ENCODE assay signal across 23 mouse cellular contexts in the genomic region with DNA sequence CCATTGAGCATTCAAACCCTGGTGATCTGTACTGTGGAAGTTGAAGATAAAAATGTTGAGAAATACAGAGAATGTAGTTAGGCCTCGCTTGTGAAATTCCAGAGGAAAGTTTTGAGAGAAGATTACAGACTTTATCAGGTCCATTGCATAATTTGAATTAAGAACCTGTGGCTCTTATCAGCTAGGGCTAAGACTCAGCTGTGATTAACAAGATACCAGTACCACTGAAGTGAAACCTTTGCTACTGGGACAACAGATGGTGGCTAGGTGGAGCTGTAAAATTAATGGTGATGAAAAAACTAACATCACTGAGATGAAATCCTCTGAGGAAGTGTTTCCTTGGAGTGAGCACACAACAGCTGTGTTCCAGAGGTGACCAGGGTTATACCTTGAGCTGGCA. TPM values are rescaled to one million over a fixed set of nuclear protein-coding genes. Genes with fewer than 3 reads are reported as not detected.
A peak's percentile ranks its signal among the peaks of the same experiment; 100 is the strongest.
DNase-seq lines count a peak whose midpoint lies in the region; ATAC-seq and TF ChIP-seq lines count a peak whose summit lies in the region.
"Had no signal": no experiment of that assay in that cellular context is flagged by ENCODE, and none has a peak within 500 bp of the region (broad histone marks: within the 10 kb centered on the region; RNA-seq: fewer than 3 reads in every experiment).

No protein-coding gene starts in this region.

- TF ChIP-seq CTCF in MEL (IDR thresholded peaks at IDR 0.05 in 2 of 3, conservative IDR thresholded peaks at IDR 0.05 in 1 of 3; ENCODE audit: control insufficient read depth in 1 of 3, insufficient read depth in 1 of 3, low read depth in 2 of 3, low read length in 3 of 3, poor library complexity in 1 of 3, severe bottlenecking in 1 of 3), result no peak

- H3K79me2 ChIP-seq in MEL (ENCODE audit: control insufficient read depth, insufficient read depth, low read length, poor library complexity), result no peaks in the 10 kb centered on the region

- peak; percentile 53; the same call in 1 of the 2 replicates for ATAC-seq in intestine, embryonic 15.5 days
- peak; percentile 45 for ATAC-seq in megakaryocyte, adult 5-6 weeks (ENCODE audit: poor library complexity, severe bottlenecking)
- no peak for ATAC-seq in neural tube, embryonic 15.5 days (ENCODE audit: low FRiP score)
- ATAC-seq in cerebellum, adult (ENCODE audit: insufficient number of reproducible peaks, low FRiP score, low TSS enrichment), result no peak
- ATAC-seq: forebrain, embryonic 15.5 days; hindbrain, postnatal 0 days; inflammation-experienced regulatory T-cells, adult 6 months had no signal

- no peak overlapping the region for H3K4me2 ChIP-seq in intestine, embryonic 15.5 days (replicated peaks)
- H3K4me2 ChIP-seq in neural tube, embryonic 15.5 days, result no peak overlapping the region
- H3K4me2 ChIP-seq: forebrain, embryonic 12.5 days; forebrain, embryonic 15.5 days; heart, embryonic 13.5 days; hindbrain, embryonic 14.5 days had no signal

- H3K9me3 ChIP-seq in MEL (replicated peaks; ENCODE audit: insufficient read depth, low read length), result no peaks in the 10 kb centered on the region
- H3K9me3 ChIP-seq in intestine, embryonic 15.5 days, result no peaks in the 10 kb centered on the region
- no peaks in the 10 kb centered on the region for H3K9me3 ChIP-seq in neural tube, embryonic 15.5 days (replicated peaks)
- H3K9me3 ChIP-seq: forebrain, embryonic 12.5 days; forebrain, embryonic 15.5 days; heart, embryonic 10.5 days; heart, embryonic 13.5 days had no signal

- no peak for DNase-seq in MEL (ENCODE audit: low read depth, low spot score)
- DNase-seq in thymus, postnatal 36 days, result no peak
- DNase-seq: adrenal gland, adult 2 months; adrenal gland, postnatal 25 days; cerebellum, adult 18-20 months; cerebellum, adult 9-10 months; cerebellum, postnatal 14 days; gastrocnemius, postnatal 25 days; heart, adult 2 months; heart, postnatal 14 days; heart, postnatal 4 days had no signal

- no peak overlapping the region for H3K27ac ChIP-seq in MEL (ENCODE audit: control insufficient read depth, low read depth, low read length)
- H3K27ac ChIP-seq in intestine, embryonic 15.5 days, result no peak overlapping the region
- no peak overlapping the region for H3K27ac ChIP-seq in neural tube, embryonic 15.5 days (replicated peaks)
- H3K27ac ChIP-seq: forebrain, embryonic 12.5 days; forebrain, embryonic 15.5 days; heart, adult 2 months; heart, embryonic 10.5 days; heart, embryonic 13.5 days; hindbrain, embryonic 14.5 days; hindbrain, postnatal 0 days had no signal

- no peaks in the 10 kb centered on the region for H3K27me3 ChIP-seq in MEL (ENCODE audit: control insufficient read depth in 1 of 2, insufficient read depth in 2 of 2, low read length in 2 of 2)
- no peaks in the 10 kb centered on the region for H3K27me3 ChIP-seq in intestine, embryonic 15.5 days (replicated peaks)
- H3K27me3 ChIP-seq in neural tube, embryonic 15.5 days (replicated peaks), result no peaks in the 10 kb centered on the region
- H3K27me3 ChIP-seq: forebrain, embryonic 12.5 days; forebrain, embryonic 15.5 days; heart, embryonic 13.5 days had no signal

- H3K4me3 ChIP-seq in MEL (ENCODE audit: control insufficient read depth in 1 of 2, insufficient read depth in 1 of 2, low read depth in 2 of 2, low read length in 2 of 2), result no peak overlapping the region
- no peak overlapping the region for H3K4me3 ChIP-seq in intestine, embryonic 15.5 days (replicated peaks)
- no peak overlapping the region for H3K4me3 ChIP-seq in neural tube, embryonic 15.5 days (replicated peaks)
- H3K4me3 ChIP-seq: forebrain, embryonic 12.5 days; forebrain, embryonic 15.5 days; heart, adult 2 months; heart, embryonic 10.5 days; heart, embryonic 13.5 days had no signal

- 76% methylated on average over 1 of the region's 1 CpGs for WGBS in intestine, embryonic 15.5 days
- WGBS in neural tube, embryonic 15.5 days, result 91% methylated on average over 1 of the region's 1 CpGs

- no peak overlapping the region for H3K9ac ChIP-seq in MEL (ENCODE audit: control insufficient read depth, low read depth, low read length, poor library complexity, severe bottlenecking)
- H3K9ac ChIP-seq in intestine, embryonic 15.5 days, result no peak overlapping the region
- no peak overlapping the region for H3K9ac ChIP-seq in neural tube, embryonic 15.5 days (replicated peaks)
- H3K9ac ChIP-seq: forebrain, embryonic 12.5 days; forebrain, embryonic 15.5 days; heart, embryonic 13.5 days; hindbrain, embryonic 14.5 days had no signal

- peaks cover 3 to 32% of the 10 kb centered on the region in 2 experiments; a peak in 3 of 4 replicates for H3K36me3 ChIP-seq in MEL (ENCODE audit: control insufficient read depth in 1 of 2, insufficient read depth in 2 of 2, low read length in 2 of 2)
- H3K36me3 ChIP-seq in intestine, embryonic 15.5 days, result peaks cover 3% of the 10 kb centered on the region
- H3K36me3 ChIP-seq in neural tube, embryonic 15.5 days, result peaks cover 57% of the 10 kb centered on the region

- TF ChIP-seq POLR2A in MEL (IDR thresholded peaks at IDR 0.05; ENCODE audit: control insufficient read depth in 1 of 2, insufficient read depth in 1 of 2, low read depth in 1 of 2, low read length in 2 of 2, poor library complexity in 1 of 2), result no peak

- H3K4me1 ChIP-seq in MEL (ENCODE audit: control insufficient read depth in 1 of 2, insufficient read depth in 2 of 2, low read length in 2 of 2), result no peaks in the 10 kb centered on the region
- H3K4me1 ChIP-seq in intestine, embryonic 15.5 days (replicated peaks), result no peaks in the 10 kb centered on the region
- no peaks in the 10 kb centered on the region for H3K4me1 ChIP-seq in neural tube, embryonic 15.5 days
- H3K4me1 ChIP-seq: forebrain, embryonic 12.5 days; forebrain, embryonic 15.5 days; heart, embryonic 10.5 days; heart, embryonic 13.5 days had no signal

- TF ChIP-seq EP300 in MEL (IDR thresholded peaks at IDR 0.05; ENCODE audit: low read depth in 1 of 2, low read length in 2 of 2), result no peak

- TF ChIP-seq RAD21 in MEL (IDR thresholded peaks at IDR 0.05; ENCODE audit: low read depth, low read length), result no peak

TF ChIP-seq in MEL, 35 proteins besides CTCF, POLR2A, EP300 and RAD21:
- no peak for TF ChIP-seq NELFE (IDR thresholded peaks at IDR 0.05; ENCODE audit: low read depth, low read length)
- 0 out of 2 replicates have a peak, but pooled peaks have one; percentile 18 for TF ChIP-seq GATA1 (IDR thresholded peaks at IDR 0.05; ENCODE audit: low read depth, low read length)
- no peak for TF ChIP-seq ELF1 (IDR thresholded peaks at IDR 0.05; ENCODE audit: low read depth, low read length)

RNA-seq across cellular contexts. Expression of a gene that starts 44.1 kb away (rescaled TPM):
- total RNA-seq in MEL (2012; rRNA removed), result not detected in 2 replicates
- not detected for polyA plus RNA-seq in MEL (2012; ENCODE audit: insufficient read depth in 1 of 2, insufficient read length in 2 of 2, low read depth in 1 of 2, low replicate concordance in 2 of 2, missing spikeins in 1 of 2)
- polyA plus RNA-seq in intestine, embryonic 15.5 days (2015; fragmentation: Nextera tagmentation; extraction: Ambion mirVana), result 3.9 and 4.1 TPM in 2 replicates
- total RNA-seq in megakaryocyte, adult 5-6 weeks (2015), result 0.27 TPM in 1 of 2 replicates, not detected in the other
- 0.04 and 0.18 TPM in 2 replicates for total RNA-seq in megakaryocyte, adult 5-6 weeks (2017)
- polyA plus RNA-seq in neural tube, embryonic 15.5 days (2015; fragmentation: Nextera tagmentation; extraction: Ambion mirVana), result 285 and 344 TPM in 2 replicates
- total RNA-seq: gastrocnemius, adult 8-10 months had no signal

Comparison
In these comparisons a context has a peak if more than half of its experiments do, and no peak if none do; other contexts are left out.
1. ATAC-seq: peak in intestine, embryonic 15.5 days (single experiment) and megakaryocyte, adult 5-6 weeks (single experiment); none in neural tube, embryonic 15.5 days (single experiment) and cerebellum, adult (single experiment).
2. RNA of a gene that starts 44.1 kb away (polyA plus RNA-seq): 285 to 344 TPM in neural tube, embryonic 15.5 days; 3.9 to 4.1 TPM in intestine, embryonic 15.5 days and not detected in MEL; every median in the first group is over 10 times any median in the second.